Mouse (Mus musculus): ENCODE data around the gene Mef2c. TPM values are rescaled to one million over a fixed set of nuclear protein-coding genes. Genes with fewer than 3 reads are reported as not detected.
A peak's percentile ranks its signal among the peaks of the same experiment; 100 is the strongest.

Gene Mef2c
- polyA plus RNA-seq, 1 experiment, result 16.7 TPM

GRCm38 (mm10) chr13:83603373-83604265 is 99.8 kb downstream of the Mef2c start:
- no peak overlapping the region for H3K27ac ChIP-seq (ENCODE audit: insufficient read depth, low read length)
- H3K4me1 ChIP-seq (ENCODE audit: control insufficient read depth, insufficient read depth, low read length), result 0 out of 2 replicates have a peak, but pooled peaks cover 2% of the 10 kb centered on the region
- WGBS, result 6% methylated on average over 7 of the region's 7 CpGs
- TF ChIP-seq CTCF (IDR thresholded peaks at IDR 0.05; ENCODE audit: borderline replicate concordance, insufficient read depth, low read depth, low read length) (no peak), POLR2A (IDR thresholded peaks at IDR 0.05; ENCODE audit: borderline replicate concordance, insufficient read depth, low read length) (no peak)
- DNase-seq, result peak; percentile 25 to 79
- H3K4me3 ChIP-seq (replicated peaks; ENCODE audit: insufficient read depth, low read depth, low read length), result no peak overlapping the region
- H3K27me3 ChIP-seq (ENCODE audit: control insufficient read depth, insufficient read depth, low read length), result no peaks in the 10 kb centered on the region

GRCm38 (mm10) chr13:83604320-83604719 is 100.5 kb downstream of the Mef2c start:
- H3K27me3 ChIP-seq (ENCODE audit: control insufficient read depth, insufficient read depth, low read length), result no peaks in the 10 kb centered on the region
- TF ChIP-seq CTCF (IDR thresholded peaks at IDR 0.05; ENCODE audit: borderline replicate concordance, insufficient read depth, low read depth, low read length) (no peak), POLR2A (IDR thresholded peaks at IDR 0.05; ENCODE audit: borderline replicate concordance, insufficient read depth, low read length) (no peak)
- no peak overlapping the region for H3K4me3 ChIP-seq (replicated peaks; ENCODE audit: insufficient read depth, low read depth, low read length)
- H3K27ac ChIP-seq (ENCODE audit: insufficient read depth, low read length), result no peak overlapping the region
- peak; percentile 37 to 66 for DNase-seq
- WGBS, result 12% methylated on average over 3 of the region's 3 CpGs
- H3K4me1 ChIP-seq (ENCODE audit: control insufficient read depth, insufficient read depth, low read length), result 0 out of 2 replicates have a peak, but pooled peaks cover 2% of the 10 kb centered on the region

- H3K27ac ChIP-seq (ENCODE audit: insufficient read depth, low read length), result no peak overlapping the region
- TF ChIP-seq CTCF (IDR thresholded peaks at IDR 0.05; ENCODE audit: borderline replicate concordance, insufficient read depth, low read depth, low read length), result no peak
- no peak for TF ChIP-seq POLR2A (IDR thresholded peaks at IDR 0.05; ENCODE audit: borderline replicate concordance, insufficient read depth, low read length)
- no peaks in the 10 kb centered on the region for H3K27me3 ChIP-seq (ENCODE audit: control insufficient read depth, insufficient read depth, low read length)
- peak in 1 of 2 experiments; percentile 9 for DNase-seq
- 47% methylated on average over 4 of the region's 4 CpGs for WGBS
- no peak overlapping the region for H3K4me3 ChIP-seq (replicated peaks; ENCODE audit: insufficient read depth, low read depth, low read length)
- H3K4me1 ChIP-seq (ENCODE audit: control insufficient read depth, insufficient read depth, low read length), result 0 out of 2 replicates have a peak, but pooled peaks cover 2% of the 10 kb centered on the region
Observed at GRCm38 (mm10) chr13:83604785-83605184, 101.0 kb downstream of the Mef2c start.

- H3K4me3 ChIP-seq (replicated peaks; ENCODE audit: insufficient read depth, low read depth, low read length), result no peak overlapping the region
- H3K27ac ChIP-seq (ENCODE audit: insufficient read depth, low read length), result no peak overlapping the region
Observed at GRCm38 (mm10) chr13:83607883-83608581, 104.2 kb downstream of the Mef2c start.

GRCm38 (mm10) chr13:83608851-83609516 is 105.2 kb downstream of the Mef2c start:
- DNase-seq, result no peak
- Histone ChIP-seq H3K27ac (ENCODE audit: insufficient read depth, low read length) (no peak overlapping the region), H3K27me3 (ENCODE audit: control insufficient read depth, insufficient read depth, low read length) (no peaks in the 10 kb centered on the region), H3K4me3 (replicated peaks; ENCODE audit: insufficient read depth, low read depth, low read length) (no peak overlapping the region), H3K4me1 (ENCODE audit: control insufficient read depth, insufficient read depth, low read length) (no peaks in the 10 kb centered on the region)
- TF ChIP-seq POLR2A (IDR thresholded peaks at IDR 0.05; ENCODE audit: borderline replicate concordance, insufficient read depth, low read length), result no peak
- no peak for TF ChIP-seq CTCF (IDR thresholded peaks at IDR 0.05; ENCODE audit: borderline replicate concordance, insufficient read depth, low read depth, low read length)
- 92% methylated on average over 3 of the region's 3 CpGs for WGBS

More at GRCm38 (mm10) chr13:83607883-83608581, 104.2 kb downstream of the Mef2c start:
- DNase-seq, result peak in 1 of 2 experiments; percentile 31
- Histone ChIP-seq H3K27me3 (ENCODE audit: control insufficient read depth, insufficient read depth, low read length) (no peaks in the 10 kb centered on the region), H3K4me1 (ENCODE audit: control insufficient read depth, insufficient read depth, low read length) (0 out of 2 replicates have a peak, but pooled peaks cover 2% of the 10 kb centered on the region)
- WGBS, result 24% methylated on average over 4 of the region's 4 CpGs
- TF ChIP-seq CTCF (IDR thresholded peaks at IDR 0.05; ENCODE audit: borderline replicate concordance, insufficient read depth, low read depth, low read length) (no peak), POLR2A (IDR thresholded peaks at IDR 0.05; ENCODE audit: borderline replicate concordance, insufficient read depth, low read length) (no peak)

GRCm38 (mm10) chr13:83609517-83609878 is 105.7 kb downstream of the Mef2c start:
- H3K27ac ChIP-seq (ENCODE audit: insufficient read depth, low read length), result no peak overlapping the region
- WGBS, result 85% methylated on average over 3 of the region's 3 CpGs
- H3K4me1 ChIP-seq (ENCODE audit: control insufficient read depth, insufficient read depth, low read length), result no peaks in the 10 kb centered on the region
- no peak for TF ChIP-seq POLR2A (IDR thresholded peaks at IDR 0.05; ENCODE audit: borderline replicate concordance, insufficient read depth, low read length)
- no peak for TF ChIP-seq CTCF (IDR thresholded peaks at IDR 0.05; ENCODE audit: borderline replicate concordance, insufficient read depth, low read depth, low read length)
- no peak overlapping the region for H3K4me3 ChIP-seq (replicated peaks; ENCODE audit: insufficient read depth, low read depth, low read length)
- no peak for DNase-seq
- no peaks in the 10 kb centered on the region for H3K27me3 ChIP-seq (ENCODE audit: control insufficient read depth, insufficient read depth, low read length)

- no peak for DNase-seq
- H3K4me1 ChIP-seq (ENCODE audit: control insufficient read depth, insufficient read depth, low read length), result no peaks in the 10 kb centered on the region
- H3K27ac ChIP-seq (ENCODE audit: insufficient read depth, low read length), result no peak overlapping the region
- no peaks in the 10 kb centered on the region for H3K27me3 ChIP-seq (ENCODE audit: control insufficient read depth, insufficient read depth, low read length)
- no peak for TF ChIP-seq CTCF (IDR thresholded peaks at IDR 0.05; ENCODE audit: borderline replicate concordance, insufficient read depth, low read depth, low read length)
- TF ChIP-seq POLR2A (IDR thresholded peaks at IDR 0.05; ENCODE audit: borderline replicate concordance, insufficient read depth, low read length), result no peak
- WGBS, result 96% methylated on average over 8 of the region's 8 CpGs
- no peak overlapping the region for H3K4me3 ChIP-seq (replicated peaks; ENCODE audit: insufficient read depth, low read depth, low read length)
Observed at GRCm38 (mm10) chr13:83610124-83610523, 106.3 kb downstream of the Mef2c start.
